Mouse (Mus musculus): Measurements from ENCODE around the gene Il12rb2.

GRCm38 (mm10) chr6:67281614-67282197 is 94.3 kb downstream of the Il12rb2 start:
- TF ChIP-seq TAL1 (IDR thresholded peaks at IDR 0.05; ENCODE audit: low read length): peak; percentile 10; the same call in 1 of the 2 replicates
- TF ChIP-seq MYC (IDR thresholded peaks at IDR 0.05; ENCODE audit: low read depth, low read length): peak; percentile 59; the same call in 1 of the 2 replicates
- no peak for TF ChIP-seq CTCF (IDR thresholded peaks at IDR 0.05 in 2 of 3, conservative IDR thresholded peaks at IDR 0.05 in 1 of 3; ENCODE audit: control insufficient read depth in 1 of 3, insufficient read depth in 1 of 3, low read depth in 2 of 3, low read length in 3 of 3, poor library complexity in 1 of 3, severe bottlenecking in 1 of 3)
- no peak; a peak in 1 of 4 replicates for TF ChIP-seq POLR2A (IDR thresholded peaks at IDR 0.05; ENCODE audit: control insufficient read depth in 1 of 2, insufficient read depth in 1 of 2, low read depth in 1 of 2, low read length in 2 of 2, poor library complexity in 1 of 2)
- no peak; the same call in 1 of the 2 replicates for TF ChIP-seq POLR2AphosphoS2 (IDR thresholded peaks at IDR 0.05; ENCODE audit: low read length)
- no peak for TF ChIP-seq ZKSCAN1 (IDR thresholded peaks at IDR 0.05; ENCODE audit: low read depth, low read length)
- TF ChIP-seq MXI1 (IDR thresholded peaks at IDR 0.05; ENCODE audit: low read depth, low read length): peak; percentile 79; the same call in 1 of the 2 replicates
- no peak for TF ChIP-seq CHD1 (IDR thresholded peaks at IDR 0.05; ENCODE audit: low read depth, low read length)
- TF ChIP-seq MYB (IDR thresholded peaks at IDR 0.05; ENCODE audit: low read depth, low read length): peak; percentile 49
- no peak for TF ChIP-seq RCOR1 (IDR thresholded peaks at IDR 0.05; ENCODE audit: low read depth, low read length)
- TF ChIP-seq HCFC1 (IDR thresholded peaks at IDR 0.05; ENCODE audit: low read depth, low read length): no peak
- no peak for TF ChIP-seq MAZ (IDR thresholded peaks at IDR 0.05; ENCODE audit: low read depth, low read length)
- TF ChIP-seq MAFK (IDR thresholded peaks at IDR 0.05; ENCODE audit: borderline replicate concordance, low read depth, low read length): no peak

All from MEL (cell line).